Mouse (Mus musculus) heart, adult 2 months (tissue): ENCODE measurements around the gene Vgll3.

Experiments used
- CTCF ChIP-seq: fragments of 200-600 bp; IDR thresholded peaks from 2 replicates; pipeline ENCODE4 v1.8.1; 2022; ENCODE audit warnings: antibody characterized with exemption, mild to moderate bottlenecking, moderate library complexity
- EP300 ChIP-seq: fragments of 200-500 bp; IDR thresholded peaks from 2 replicates; pipeline ENCODE4 v1.6.1; 2011; ENCODE audit warnings: low read depth, low read length, control low read depth; ENCODE audit not compliant: insufficient read depth
- POLR2A ChIP-seq: fragments of 200-500 bp; IDR thresholded peaks from 2 replicates; pipeline ENCODE4 v1.6.1; 2011; ENCODE audit warnings: mild to moderate bottlenecking, low read depth, low read length, control low read depth; ENCODE audit not compliant: insufficient read depth

DNA sequence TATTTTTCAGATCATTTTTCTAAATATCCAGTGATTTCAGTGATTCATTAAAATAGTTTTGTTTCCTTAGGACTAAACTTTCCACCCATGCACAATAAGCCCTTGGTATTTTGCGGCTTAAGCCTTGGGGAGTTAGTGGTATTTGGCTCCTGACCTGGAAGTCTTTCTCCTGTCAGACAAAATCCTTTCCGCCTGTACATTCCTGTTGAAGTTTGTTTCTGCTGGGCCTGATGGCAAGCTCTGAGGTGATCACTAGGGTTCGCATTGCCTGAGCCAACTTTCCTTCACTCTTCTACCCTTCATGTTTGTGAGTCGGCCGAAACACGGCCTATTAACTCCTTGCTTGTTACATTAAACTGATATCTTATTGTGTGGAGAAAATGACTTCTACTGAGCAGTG, 8.7 kb downstream of the Vgll3 start:
- no peak for TF ChIP-seq CTCF
- TF ChIP-seq POLR2A, result no peak
- no peak for TF ChIP-seq EP300
